Mouse (Mus musculus) midbrain, embryonic 10.5 days (tissue): ENCODE results near the gene Gm15155. TPM values are rescaled to one million over a fixed set of nuclear protein-coding genes. Genes with fewer than 3 reads are reported as not detected.
"Not testable (repeated sequence)": the region's sequence is repeated elsewhere in the genome, so short reads cannot be mapped to it uniquely, and the experiment has no call there.

ENCODE experiments used
- DNase-seq: peaks from one replicate; pipeline ENCODE4 v3.0.0-alpha.2; 2017; ENCODE audit warnings: low spot score
- H3K27ac ChIP-seq: fragments of 300-500 bp; sonication (generic); replicated peaks from 2 replicates; pipeline ENCODE4 v1.5.1; 2016; ENCODE audit warnings: mild to moderate bottlenecking
- H3K27me3 ChIP-seq: fragments of 300-500 bp; sonication (generic); 2 replicates; pipeline ENCODE4 v1.6.1; 2016; ENCODE audit warnings: low read depth, mild to moderate bottlenecking; ENCODE audit not compliant: poor library complexity, severe bottlenecking
- H3K36me3 ChIP-seq: fragments of 300-500 bp; sonication (generic); 2 replicates; pipeline ENCODE4 v1.6.1; 2016; ENCODE audit warnings: mild to moderate bottlenecking, moderate library complexity
- H3K4me1 ChIP-seq: fragments of 300-500 bp; sonication (generic); 2 replicates; pipeline ENCODE4 v1.6.1; 2016
- H3K4me3 ChIP-seq: fragments of 300-500 bp; sonication (generic); 2 replicates; pipeline ENCODE4 v1.5.1; 2016; ENCODE audit warnings: mild to moderate bottlenecking, moderate library complexity
- H3K9me3 ChIP-seq: fragments of 300-500 bp; sonication (generic); replicated peaks from 2 replicates; pipeline ENCODE4 v1.6.1; 2016; ENCODE audit warnings: mild to moderate bottlenecking
- WGBS: fragments of 180-500 bp; shearing (Covaris S2); methylation state at CpG from one replicate; pipeline ENCODE4 v1.1.7; 2016; 5-methylcytosine and 5-hydroxymethylcytosine counted together
- polyA plus RNA-seq: library from polyadenylated mRNA; unstranded; fragments of >200 nt; fragmentation: Nextera tagmentation; extraction: Ambion mirVana; gene quantifications from 2 replicates; pipeline ENCODE4 v1.2.1, GENCODE M21; 2016

The Gm15155 gene
- polyA plus RNA-seq, 1 experiment from 2014 or later, result not detected

DNA sequence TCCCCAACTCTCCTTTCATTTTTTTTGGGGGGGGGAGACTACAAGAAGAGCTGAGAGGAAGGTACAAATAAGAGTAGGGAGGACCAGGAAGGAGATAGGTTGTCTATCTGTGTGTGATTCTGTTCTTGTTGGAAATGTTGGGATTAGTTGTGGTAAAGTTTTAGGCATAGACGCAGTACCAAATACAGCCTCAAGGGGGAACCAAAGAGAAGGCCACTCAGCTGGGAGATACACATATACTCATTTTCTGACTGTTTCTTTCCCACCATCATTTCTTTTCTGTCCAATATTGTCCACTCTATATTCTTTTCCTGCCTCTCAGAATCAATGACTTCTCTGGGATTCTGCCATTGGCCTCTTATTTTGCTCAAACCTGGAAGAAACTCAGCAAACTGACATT is 19.4 kb downstream of the Gm15155 start:
- no peak overlapping the region for H3K4me3 ChIP-seq
- H3K36me3 ChIP-seq, result no peaks in the 10 kb centered on the region
- no peak overlapping the region for H3K27ac ChIP-seq
- DNase-seq, result no peak
- no peaks in the 10 kb centered on the region for H3K9me3 ChIP-seq
- H3K4me1 ChIP-seq, result no peaks in the 10 kb centered on the region
- no peaks in the 10 kb centered on the region for H3K27me3 ChIP-seq
- 0% methylated on average over 1 of the region's 1 CpGs for WGBS

GRCm38 (mm10) chrX:155645975-155646374 is 21.4 kb downstream of the Gm15155 start:
- Histone ChIP-seq H3K36me3 (no peaks in the 10 kb centered on the region), H3K4me3 (no peak overlapping the region), H3K27ac (no peak overlapping the region), H3K9me3 (no peaks in the 10 kb centered on the region), H3K4me1 (no peaks in the 10 kb centered on the region), H3K27me3 (no peaks in the 10 kb centered on the region)
- no peak for DNase-seq
- WGBS, result 94% methylated on average over 3 of the region's 3 CpGs

DNA sequence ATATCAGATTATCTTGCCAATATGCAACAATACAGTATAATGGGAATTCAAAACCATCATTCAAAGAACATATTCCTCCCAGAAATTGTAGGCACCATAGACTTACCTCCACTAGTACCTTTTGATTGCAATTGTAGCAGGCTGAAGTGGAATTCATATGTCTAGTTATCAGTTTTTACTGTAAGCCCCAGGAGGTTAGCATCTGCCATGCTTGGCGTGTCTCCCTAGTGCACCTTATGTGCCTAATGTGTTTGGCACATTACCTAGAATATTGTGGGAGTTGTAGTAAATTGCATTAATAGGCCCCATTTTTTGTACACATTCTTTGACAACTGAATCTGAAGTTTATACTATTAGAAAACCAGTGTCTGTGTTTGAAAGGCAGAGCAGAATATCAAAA is 33.4 kb downstream of the Gm15155 start:
- Histone ChIP-seq H3K4me1 (no peaks in the 10 kb centered on the region), H3K27ac (no peak overlapping the region), H3K9me3 (no peaks in the 10 kb centered on the region), H3K4me3 (no peak overlapping the region), H3K36me3 (no peaks in the 10 kb centered on the region), H3K27me3 (no peaks in the 10 kb centered on the region)
- WGBS, result 88% methylated on average over 1 of the region's 1 CpGs
- no peak for DNase-seq

GRCm38 (mm10) chrX:155690440-155690839 is 65.9 kb downstream of the Gm15155 start:
- H3K27me3 ChIP-seq, H3K27ac ChIP-seq: not testable (repeated sequence)
- 86% methylated on average over 1 of the region's 1 CpGs for WGBS

DNA sequence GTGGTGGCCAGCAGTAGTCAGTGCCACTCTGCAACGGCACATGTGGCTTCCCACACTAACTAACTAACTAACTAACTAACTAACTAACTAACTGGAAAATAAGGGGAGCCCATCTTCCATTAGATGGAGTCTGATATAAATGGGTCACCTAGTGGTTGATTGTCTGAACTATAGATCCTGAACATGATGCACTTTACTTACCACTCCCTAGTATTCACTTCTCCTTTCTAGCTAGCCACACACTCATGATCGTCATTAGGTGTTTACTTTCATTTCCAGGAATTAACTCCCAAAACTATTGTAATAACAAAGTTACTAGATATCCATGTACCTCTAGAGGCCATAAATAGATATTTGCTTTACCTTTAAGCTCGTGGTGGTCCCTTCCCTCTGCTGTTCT is 99.6 kb downstream of the Gm15155 start:
- no peaks in the 10 kb centered on the region for H3K36me3 ChIP-seq

More at GRCm38 (mm10) chrX:155690440-155690839, 65.9 kb downstream of the Gm15155 start:
- not testable (repeated sequence) for H3K36me3 ChIP-seq, H3K9me3 ChIP-seq, H3K4me3 ChIP-seq, DNase-seq, H3K4me1 ChIP-seq

GRCm38 (mm10) chrX:155728387-155728786 is 103.8 kb downstream of the Gm15155 start:
- no peak for DNase-seq
- no peak overlapping the region for H3K27ac ChIP-seq
- no peak overlapping the region for H3K4me3 ChIP-seq
- H3K9me3 ChIP-seq, result no peaks in the 10 kb centered on the region
- H3K27me3 ChIP-seq, result no peaks in the 10 kb centered on the region
- WGBS, result 73% methylated on average over 1 of the region's 1 CpGs
- no peaks in the 10 kb centered on the region for H3K4me1 ChIP-seq
- no peaks in the 10 kb centered on the region for H3K36me3 ChIP-seq

More for the DNA sequence above, 99.6 kb downstream of the Gm15155 start:
- Histone ChIP-seq H3K27me3 (no peaks in the 10 kb centered on the region), H3K4me3 (no peak overlapping the region), H3K9me3 (no peaks in the 10 kb centered on the region), H3K27ac (no peak overlapping the region), H3K4me1 (no peaks in the 10 kb centered on the region)
- 78% methylated on average over 3 of the region's 3 CpGs for WGBS
- DNase-seq, result no peak

GRCm38 (mm10) chrX:155888118-155888517 is 263.6 kb downstream of the Gm15155 start:
- Histone ChIP-seq H3K9me3 (no peaks in the 10 kb centered on the region), H3K36me3 (no peaks in the 10 kb centered on the region), H3K4me3 (no peak overlapping the region), H3K4me1 (no peaks in the 10 kb centered on the region), H3K27me3 (peaks cover 23% of the 10 kb centered on the region; the same call in 1 of the 2 replicates), H3K27ac (no peak overlapping the region)
- no peak for DNase-seq
- 45% methylated on average over 1 of the region's 1 CpGs for WGBS

- no peaks in the 10 kb centered on the region for H3K9me3 ChIP-seq
- WGBS, result 72% methylated on average over 1 of the region's 1 CpGs
Measured at GRCm38 (mm10) chrX:155900040-155900439, 275.5 kb downstream of the Gm15155 start.

DNA sequence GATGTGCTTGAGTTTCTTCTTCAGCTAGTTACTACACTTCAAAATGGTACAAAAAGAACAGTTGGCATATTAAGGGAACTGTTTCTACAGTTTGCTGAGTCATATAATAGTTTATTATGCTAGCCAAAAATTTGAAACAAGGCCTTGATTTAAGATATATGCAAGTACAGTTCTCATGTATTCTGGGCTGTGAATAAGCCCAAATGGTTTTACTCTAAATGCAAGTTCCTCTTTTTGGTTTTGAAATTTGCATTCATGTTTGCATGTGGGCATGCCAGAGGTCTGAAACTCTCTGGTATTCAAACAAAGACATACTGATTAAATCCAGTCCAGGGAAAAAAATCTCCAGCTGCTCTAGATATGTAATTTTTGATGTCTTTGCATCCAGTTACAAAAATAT is 277.2 kb downstream of the Gm15155 start:
- H3K27me3 ChIP-seq, result no peaks in the 10 kb centered on the region
- no peaks in the 10 kb centered on the region for H3K4me1 ChIP-seq
- H3K27ac ChIP-seq, result no peak overlapping the region
- H3K4me3 ChIP-seq, result no peak overlapping the region
- H3K9me3 ChIP-seq, result no peaks in the 10 kb centered on the region
- H3K36me3 ChIP-seq, result no peaks in the 10 kb centered on the region
- no peak for DNase-seq

More at GRCm38 (mm10) chrX:155900040-155900439, 275.5 kb downstream of the Gm15155 start:
- no peak overlapping the region for H3K4me3 ChIP-seq
- no peaks in the 10 kb centered on the region for H3K4me1 ChIP-seq
- no peak for DNase-seq
- H3K27me3 ChIP-seq, result no peaks in the 10 kb centered on the region
- H3K36me3 ChIP-seq, result no peaks in the 10 kb centered on the region
- H3K27ac ChIP-seq, result no peak overlapping the region

DNA sequence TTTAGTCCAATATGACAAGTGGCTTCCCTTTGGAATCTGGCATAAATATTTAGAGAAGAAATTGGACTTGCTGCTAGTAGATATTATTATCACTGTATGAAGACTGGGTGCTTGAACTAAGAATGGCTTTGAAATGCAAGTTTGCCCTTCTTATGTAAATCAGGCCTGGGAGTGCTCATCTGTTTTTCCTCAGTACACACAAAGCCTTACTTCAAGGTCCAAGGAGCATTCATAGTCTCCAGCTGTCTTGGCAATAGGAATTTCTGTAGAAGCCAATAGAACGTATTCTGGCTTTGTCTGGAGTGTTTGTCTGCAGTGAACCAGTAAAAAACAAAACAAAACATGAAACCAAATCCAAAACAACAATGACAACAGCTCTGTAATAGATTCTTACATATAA is 278.6 kb downstream of the Gm15155 start:
- Histone ChIP-seq H3K9me3 (no peaks in the 10 kb centered on the region), H3K4me1 (no peaks in the 10 kb centered on the region), H3K27ac (no peak overlapping the region), H3K36me3 (no peaks in the 10 kb centered on the region), H3K27me3 (no peaks in the 10 kb centered on the region), H3K4me3 (no peak overlapping the region)
- DNase-seq, result no peak
- WGBS, result 26% methylated on average over 1 of the region's 1 CpGs

DNA sequence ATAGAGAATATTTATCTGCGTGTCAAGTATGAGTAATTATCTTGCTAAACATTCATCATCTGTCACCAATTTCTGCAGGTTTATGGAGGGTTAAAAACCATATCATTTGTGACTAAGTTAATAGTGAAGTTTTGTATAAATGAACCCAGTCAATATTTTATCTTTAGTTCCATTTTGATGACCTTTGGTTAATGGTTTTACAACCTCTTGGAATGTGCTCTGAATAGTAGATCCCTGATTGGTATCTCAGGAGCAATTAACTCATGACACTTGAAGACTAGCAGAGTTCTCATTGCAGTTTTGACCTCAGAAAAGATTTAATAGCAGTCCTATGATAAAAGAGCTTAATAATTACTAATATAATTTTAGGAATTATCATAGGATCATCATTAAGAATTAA is 385.2 kb downstream of the Gm15155 start:
- no peaks in the 10 kb centered on the region; the same call in 1 of the 2 replicates for H3K9me3 ChIP-seq
- WGBS, result 74% methylated on average over 1 of the region's 1 CpGs
- no peak overlapping the region for H3K27ac ChIP-seq
- no peak overlapping the region for H3K4me3 ChIP-seq
- H3K4me1 ChIP-seq, result no peaks in the 10 kb centered on the region
- H3K36me3 ChIP-seq, result no peaks in the 10 kb centered on the region
- H3K27me3 ChIP-seq, result no peaks in the 10 kb centered on the region
- no peak for DNase-seq

DNA sequence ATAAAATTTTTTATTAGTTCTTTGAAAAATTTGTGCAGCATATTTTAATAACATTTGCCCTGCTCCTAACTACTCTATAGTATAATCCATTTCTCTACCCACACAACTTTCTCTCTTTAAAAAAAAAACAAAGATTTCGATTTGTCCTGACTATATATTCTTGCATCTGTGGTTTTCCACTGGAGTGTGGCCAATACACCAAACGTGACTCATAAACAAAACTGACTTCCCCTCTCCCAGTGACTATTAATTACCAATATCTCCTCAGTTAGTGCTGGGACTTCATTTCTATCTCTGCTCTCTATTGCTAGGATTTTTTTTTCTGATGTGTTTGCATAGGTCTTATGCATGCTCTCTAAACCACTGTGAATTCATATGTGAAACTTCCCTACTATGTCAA is 531.2 kb downstream of the Gm15155 start:
- Histone ChIP-seq H3K4me3 (no peak overlapping the region), H3K4me1 (no peaks in the 10 kb centered on the region), H3K27ac (no peak overlapping the region), H3K27me3 (no peaks in the 10 kb centered on the region), H3K36me3 (no peaks in the 10 kb centered on the region), H3K9me3 (no peaks in the 10 kb centered on the region)
- DNase-seq, result no peak
- WGBS, result 79% methylated on average over 2 of the region's 2 CpGs

- H3K4me3 ChIP-seq, result no peak overlapping the region
- no peak for DNase-seq
- H3K36me3 ChIP-seq, result no peaks in the 10 kb centered on the region
Measured at GRCm38 (mm10) chrX:156171587-156171986, 547.0 kb downstream of the Gm15155 start.

GRCm38 (mm10) chrX:156303806-156304205 is 679.3 kb downstream of the Gm15155 start:
- not testable (repeated sequence) for H3K9me3 ChIP-seq, H3K27ac ChIP-seq, H3K4me3 ChIP-seq, H3K27me3 ChIP-seq, H3K36me3 ChIP-seq, H3K4me1 ChIP-seq, DNase-seq

More at GRCm38 (mm10) chrX:156171587-156171986, 547.0 kb downstream of the Gm15155 start:
- no peak overlapping the region for H3K27ac ChIP-seq
- H3K4me1 ChIP-seq, result no peaks in the 10 kb centered on the region
- no peaks in the 10 kb centered on the region for H3K27me3 ChIP-seq
- H3K9me3 ChIP-seq, result no peaks in the 10 kb centered on the region
